Mouse (Mus musculus) thymus, postnatal 25 days (tissue): Measurements from ENCODE around the gene Jag2.
A peak's percentile ranks its signal among the peaks of the same experiment; 100 is the strongest.

Experiments
- DNase-seq: peaks from one replicate; pipeline ENCODE4 v3.0.0; 2022

The Jag2 gene

GRCm38 (mm10) chr12:112940710-112941109 is 11.1 kb upstream of the Jag2 start:
- no peak for DNase-seq

- DNase-seq = no peak
Measured at GRCm38 (mm10) chr12:112940238-112940637, 10.7 kb upstream of the Jag2 start.

- DNase-seq = no peak
Measured at GRCm38 (mm10) chr12:112938873-112939565, 9.4 kb upstream of the Jag2 start.

- no peak for DNase-seq
Measured at GRCm38 (mm10) chr12:112938366-112938765, 8.8 kb upstream of the Jag2 start.

GRCm38 (mm10) chr12:112937906-112938305 is 8.3 kb upstream of the Jag2 start:
- DNase-seq = no peak

- no peak for DNase-seq
Measured at GRCm38 (mm10) chr12:112932647-112933046, 3.1 kb upstream of the Jag2 start.

GRCm38 (mm10) chr12:112928401-112929241 is 955 bp downstream of the Jag2 start:
- DNase-seq = peak; percentile 38

- no peak for DNase-seq
Measured at GRCm38 (mm10) chr12:112927265-112927664, 2.3 kb downstream of the Jag2 start.

GRCm38 (mm10) chr12:112925950-112926349 is 3.6 kb downstream of the Jag2 start:
- DNase-seq = no peak

GRCm38 (mm10) chr12:112922541-112922940 is 7.0 kb downstream of the Jag2 start:
- DNase-seq = no peak

- DNase-seq = no peak
Measured at GRCm38 (mm10) chr12:112921518-112921917, 8.1 kb downstream of the Jag2 start.

GRCm38 (mm10) chr12:112917906-112918305 is 11.7 kb downstream of the Jag2 start:
- no peak for DNase-seq

GRCm38 (mm10) chr12:112917486-112917885 is 12.1 kb downstream of the Jag2 start:
- DNase-seq = no peak

- no peak for DNase-seq
Measured at GRCm38 (mm10) chr12:112916698-112917400, 12.7 kb downstream of the Jag2 start.

- no peak for DNase-seq
Measured at GRCm38 (mm10) chr12:112915587-112915986, 14.0 kb downstream of the Jag2 start.

GRCm38 (mm10) chr12:112914527-112914926 is 15.0 kb downstream of the Jag2 start:
- DNase-seq = peak; percentile 66

- DNase-seq = peak; percentile 18
Measured at GRCm38 (mm10) chr12:112912951-112913745, 16.4 kb downstream of the Jag2 start.

GRCm38 (mm10) chr12:112911701-112912100 is 17.9 kb downstream of the Jag2 start:
- DNase-seq = no peak

- DNase-seq = no peak
Measured at GRCm38 (mm10) chr12:112908991-112909390, 20.6 kb downstream of the Jag2 start.

GRCm38 (mm10) chr12:112905001-112905400 is 24.6 kb downstream of the Jag2 start:
- no peak for DNase-seq

- DNase-seq = no peak
Measured at GRCm38 (mm10) chr12:112903941-112904340, 25.6 kb downstream of the Jag2 start.

GRCm38 (mm10) chr12:112900641-112901040 is 28.9 kb downstream of the Jag2 start:
- no peak for DNase-seq

GRCm38 (mm10) chr12:112898960-112899359 is 30.6 kb downstream of the Jag2 start:
- DNase-seq = no peak
